Mouse (Mus musculus) embryonic facial prominence, embryonic 10.5 days (tissue): Measurements from ENCODE around the gene Spag4. TPM values are rescaled to one million over a fixed set of nuclear protein-coding genes. Genes with fewer than 3 reads are reported as not detected.

Source experiments
- DNase-seq: peaks from one replicate; pipeline ENCODE4 v3.0.0-alpha.2; 2017; ENCODE audit warnings: low spot score
- H3K27ac ChIP-seq: fragments of 300-500 bp; sonication (generic); replicated peaks from 2 replicates; pipeline ENCODE4 v1.5.1; 2016; ENCODE audit warnings: mild to moderate bottlenecking
- H3K27me3 ChIP-seq: fragments of 300-500 bp; sonication (generic); replicated peaks from 2 replicates; pipeline ENCODE4 v1.6.1; 2016; ENCODE audit warnings: low read depth, mild to moderate bottlenecking; ENCODE audit not compliant: poor library complexity, severe bottlenecking
- H3K36me3 ChIP-seq: fragments of 300-500 bp; sonication (generic); replicated peaks from 2 replicates; pipeline ENCODE4 v1.6.1; 2016; ENCODE audit warnings: mild to moderate bottlenecking, moderate library complexity
- H3K4me1 ChIP-seq: fragments of 300-500 bp; sonication (generic); 2 replicates; pipeline ENCODE4 v1.6.1; 2016
- H3K4me3 ChIP-seq: fragments of 300-500 bp; sonication (generic); 2 replicates; pipeline ENCODE4 v1.5.1; 2016; ENCODE audit warnings: mild to moderate bottlenecking, moderate library complexity
- H3K9me3 ChIP-seq: fragments of 300-500 bp; sonication (generic); 2 replicates; pipeline ENCODE4 v1.6.1; 2016; ENCODE audit warnings: mild to moderate bottlenecking
- polyA plus RNA-seq: library from polyadenylated mRNA; unstranded; fragments of >200 nt; fragmentation: Nextera tagmentation; extraction: Ambion mirVana; gene quantifications from 2 replicates; pipeline ENCODE4 v1.2.1, GENCODE M21; 2016

Spag4 gene
- polyA plus RNA-seq, 1 experiment from 2014 or later = 6.0 TPM

DNA sequence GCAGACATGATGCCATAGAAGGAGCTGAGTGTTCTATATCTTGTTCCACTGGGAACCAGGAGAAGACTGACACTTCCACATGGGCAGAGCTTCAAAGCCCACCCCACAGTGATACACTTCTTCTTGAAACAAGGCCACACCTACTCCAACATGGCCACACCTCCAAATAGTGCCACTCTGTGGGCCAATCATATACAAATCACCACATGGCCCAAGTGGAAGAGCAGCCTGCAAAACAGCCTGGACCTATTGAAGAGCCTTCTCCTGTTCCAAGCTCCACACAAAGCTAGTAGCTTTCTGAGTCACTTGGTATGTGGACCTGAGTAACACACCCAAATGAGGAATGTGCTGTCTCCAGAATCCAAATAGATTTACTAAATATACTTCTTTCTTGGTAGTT, 54.6 kb downstream of the Spag4 start:
- H3K9me3 ChIP-seq = 0 out of 2 replicates have a peak, but pooled peaks cover 4% of the 10 kb centered on the region
- H3K36me3 ChIP-seq = peaks cover 13% of the 10 kb centered on the region
- no peak for DNase-seq
- no peaks in the 10 kb centered on the region for H3K27me3 ChIP-seq
- H3K27ac ChIP-seq = no peak overlapping the region
- H3K4me1 ChIP-seq = no peaks in the 10 kb centered on the region
- H3K4me3 ChIP-seq = no peak overlapping the region

Other genes starting within 250 kb of the Spag4 start
- gene BC029722, start 245.7 kb upstream of the Spag4 start, polyA plus RNA-seq = 7.1 and 8.4 TPM in 2 replicates
- gene Eif6, start 238.2 kb upstream of the Spag4 start, polyA plus RNA-seq = 247 and 259 TPM in 2 replicates
- 0.29 and 0.41 TPM in 2 replicates for gene Fam83c, start 230.3 kb upstream of the Spag4 start, polyA plus RNA-seq
- gene Uqcc1, start 134.9 kb upstream of the Spag4 start, polyA plus RNA-seq = 74.2 and 82.8 TPM in 2 replicates
- 0.12 TPM in 1 of 2 replicates, not detected in the other for gene Gm15557, start 124.4 kb upstream of the Spag4 start, polyA plus RNA-seq
- 0.52 and 0.91 TPM in 2 replicates for gene Gdf5, start 119.8 kb upstream of the Spag4 start, polyA plus RNA-seq
- gene Cep250, start 108.7 kb upstream of the Spag4 start, polyA plus RNA-seq = 29.8 and 31.4 TPM in 2 replicates
- gene 6430550D23Rik, start 57.2 kb upstream of the Spag4 start, polyA plus RNA-seq = 0.91 and 1.4 TPM in 2 replicates
- 178 and 183 TPM in 2 replicates for gene Ergic3, start 57.1 kb upstream of the Spag4 start, polyA plus RNA-seq
- 0.11 TPM in 1 of 2 replicates, not detected in the other for gene Fer1l4, start 12.2 kb upstream of the Spag4 start, polyA plus RNA-seq
- 75.6 and 79.6 TPM in 2 replicates for gene Cpne1, start 46.8 kb downstream of the Spag4 start, polyA plus RNA-seq
- 50.8 and 52.6 TPM in 2 replicates for gene Rbm12, start 46.8 kb downstream of the Spag4 start, polyA plus RNA-seq
- gene Gm28036, start 61.9 kb downstream of the Spag4 start, polyA plus RNA-seq = 23.3 and 35.7 TPM in 2 replicates
- 396 and 400 TPM in 2 replicates for gene Romo1, start 78.9 kb downstream of the Spag4 start, polyA plus RNA-seq
- gene Nfs1, start 79.0 kb downstream of the Spag4 start, polyA plus RNA-seq = 37.7 and 42.1 TPM in 2 replicates
- gene Rbm39, start 115.1 kb downstream of the Spag4 start, polyA plus RNA-seq = 557 and 577 TPM in 2 replicates
- 70.3 and 74.5 TPM in 2 replicates for gene Phf20, start 131.3 kb downstream of the Spag4 start, polyA plus RNA-seq
- 2.8 and 3.3 TPM in 2 replicates for gene Cnbd2, start 247.1 kb downstream of the Spag4 start, polyA plus RNA-seq
- 54.9 and 60.2 TPM in 2 replicates for gene Scand1, start 247.5 kb downstream of the Spag4 start, polyA plus RNA-seq